In genomic region chr7:82016751-82017710, GRCm38 (mm10) we compare ENCODE assay signal across 8 mouse cellular contexts. TPM values are rescaled to one million over a fixed set of nuclear protein-coding genes. Genes with fewer than 3 reads are reported as not detected.
A peak's percentile ranks its signal among the peaks of the same experiment; 100 is the strongest.
DNase-seq lines count a peak whose midpoint lies in the region; ATAC-seq and TF ChIP-seq lines count a peak whose summit lies in the region.

No protein-coding gene starts in this region.

- no peak for TF ChIP-seq CTCF in lung, postnatal 0 days (IDR thresholded peaks at IDR 0.05)
- no peak for TF ChIP-seq CTCF in left cerebral cortex, adult 2 months (IDR thresholded peaks at IDR 0.05)

- no peaks in the 10 kb centered on the region for H3K9me3 ChIP-seq in lung, postnatal 0 days (ENCODE audit: low read length)
- no peaks in the 10 kb centered on the region for H3K9me3 ChIP-seq in hindbrain, embryonic 11.5 days (ENCODE audit: control insufficient read depth, low read length)
- H3K9me3 ChIP-seq in limb, embryonic 10.5 days (replicated peaks), result no peaks in the 10 kb centered on the region
- H3K9me3 ChIP-seq in stomach, embryonic 16.5 days (replicated peaks; ENCODE audit: control insufficient read depth, low read length), result no peaks in the 10 kb centered on the region

- intact Hi-C loops in left cerebral cortex, adult 2 months (cut with DNase I), result no loop called here

- peak overlapping the region; percentile 44 for H3K4me2 ChIP-seq in lung, postnatal 0 days (replicated peaks; ENCODE audit: low read depth, low read length)
- 0 out of 2 replicates have a peak overlapping the region, but pooled peaks have one; percentile 2 for H3K4me2 ChIP-seq in hindbrain, embryonic 11.5 days (replicated peaks; ENCODE audit: low read depth, low read length)
- peak overlapping the region; percentile 44 for H3K4me2 ChIP-seq in stomach, embryonic 16.5 days (ENCODE audit: low read depth, low read length)

- no peak overlapping the region for H3K27ac ChIP-seq in lung, postnatal 0 days (ENCODE audit: low read length)
- no peak overlapping the region for H3K27ac ChIP-seq in hindbrain, embryonic 11.5 days (ENCODE audit: low read depth, low read length)
- no peak overlapping the region for H3K27ac ChIP-seq in limb, embryonic 10.5 days
- peak overlapping the region; percentile 42; the same call in 1 of the 2 replicates for H3K27ac ChIP-seq in stomach, embryonic 16.5 days (ENCODE audit: low read length)
- H3K27ac ChIP-seq in left cerebral cortex, adult 2 months, result no peak overlapping the region

- no peak for ATAC-seq in lung, postnatal 0 days
- no peak for ATAC-seq in hindbrain, embryonic 11.5 days (ENCODE audit: low FRiP score)
- ATAC-seq in stomach, embryonic 16.5 days (ENCODE audit: insufficient read depth, low FRiP score), result peak; percentile 68; the same call in 1 of the 2 replicates

- no peak overlapping the region for H3K4me3 ChIP-seq in lung, postnatal 0 days (ENCODE audit: low read depth, low read length)
- H3K4me3 ChIP-seq in hindbrain, embryonic 11.5 days (ENCODE audit: low read depth, low read length), result no peak overlapping the region
- peak overlapping the region; percentile 39 for H3K4me3 ChIP-seq in limb, embryonic 10.5 days
- peak overlapping the region; percentile 28 for H3K4me3 ChIP-seq in stomach, embryonic 16.5 days (replicated peaks; ENCODE audit: low read length)
- H3K4me3 ChIP-seq in left cerebral cortex, adult 2 months, result no peak overlapping the region

- no peak overlapping the region for H3K9ac ChIP-seq in lung, postnatal 0 days (replicated peaks; ENCODE audit: low read depth)
- H3K9ac ChIP-seq in hindbrain, embryonic 11.5 days (ENCODE audit: low read depth, low read length), result no peak overlapping the region
- no peak overlapping the region; the same call in 1 of the 2 replicates for H3K9ac ChIP-seq in stomach, embryonic 16.5 days (ENCODE audit: low read length)

- no peak for TF ChIP-seq EP300 in lung, postnatal 0 days (IDR thresholded peaks at IDR 0.05)

- WGBS in lung, postnatal 0 days, result 5% methylated on average over 25 of the region's 25 CpGs
- 6% methylated on average over 25 of the region's 25 CpGs for WGBS in hindbrain, embryonic 11.5 days
- 6% methylated on average over 25 of the region's 25 CpGs for WGBS in limb, embryonic 10.5 days
- WGBS in stomach, embryonic 16.5 days, result 14% methylated on average over 25 of the region's 25 CpGs

- H3K4me1 ChIP-seq in lung, postnatal 0 days (ENCODE audit: insufficient read depth, low read depth, low read length), result no peaks in the 10 kb centered on the region
- no peaks in the 10 kb centered on the region for H3K4me1 ChIP-seq in hindbrain, embryonic 11.5 days (replicated peaks; ENCODE audit: control insufficient read depth, insufficient read depth, low read length)
- peaks cover 30% of the 10 kb centered on the region for H3K4me1 ChIP-seq in limb, embryonic 10.5 days
- peaks cover 12% of the 10 kb centered on the region; the same call in 1 of the 2 replicates for H3K4me1 ChIP-seq in stomach, embryonic 16.5 days (ENCODE audit: control insufficient read depth, insufficient read depth, low read length)

- DNase-seq in lung, postnatal 0 days (ENCODE audit: low spot score), result peak; percentile 31
- DNase-seq in lung, adult 18-20 months, result no peak
- no peak for DNase-seq in hindbrain, embryonic 11.5 days (ENCODE audit: low spot score)
- no peak for DNase-seq in limb, embryonic 10.5 days (ENCODE audit: low spot score)
- DNase-seq in left cerebral cortex, adult 2 months (ENCODE audit: extremely low spot score in 1 of 2, low spot score in 2 of 2), result no peak
- DNase-seq in thymus, postnatal 25 days, result no peak
- no peak for DNase-seq in gastrocnemius, adult 8-10 months (ENCODE audit: low spot score in 2 of 2)

- no peaks in the 10 kb centered on the region for H3K36me3 ChIP-seq in lung, postnatal 0 days (ENCODE audit: insufficient read depth, low read length)
- no peaks in the 10 kb centered on the region for H3K36me3 ChIP-seq in hindbrain, embryonic 11.5 days (ENCODE audit: control insufficient read depth, insufficient read depth, low read length)
- H3K36me3 ChIP-seq in limb, embryonic 10.5 days, result no peaks in the 10 kb centered on the region
- H3K36me3 ChIP-seq in stomach, embryonic 16.5 days (ENCODE audit: control insufficient read depth, insufficient read depth, low read length), result no peaks in the 10 kb centered on the region

- H3K27me3 ChIP-seq in lung, postnatal 0 days (replicated peaks; ENCODE audit: insufficient read depth, low read length), result 0 out of 2 replicates have a peak, but pooled peaks cover 6% of the 10 kb centered on the region
- no peaks in the 10 kb centered on the region; the same call in 1 of the 2 replicates for H3K27me3 ChIP-seq in hindbrain, embryonic 11.5 days (ENCODE audit: control insufficient read depth, insufficient read depth, low read length)
- peaks cover 43% of the 10 kb centered on the region for H3K27me3 ChIP-seq in limb, embryonic 10.5 days (ENCODE audit: low read depth, poor library complexity, severe bottlenecking)
- H3K27me3 ChIP-seq in stomach, embryonic 16.5 days (ENCODE audit: control insufficient read depth, insufficient read depth, low read length), result no peaks in the 10 kb centered on the region

RNA-seq across cellular contexts. Expression of gene Bnc1, which starts 24.9 kb away (rescaled TPM):
- 0.58 and 0.61 TPM in 2 replicates for polyA plus RNA-seq in lung, postnatal 0 days (2015; fragmentation: Nextera tagmentation; extraction: Ambion mirVana)
- polyA plus RNA-seq in hindbrain, embryonic 11.5 days (2014; fragmentation: Nextera tagmentation; extraction: Ambion mirVana), result 0.59 and 0.81 TPM in 2 replicates
- 3.0 and 4.0 TPM in 2 replicates for polyA plus RNA-seq in limb, embryonic 10.5 days (2016; fragmentation: Nextera tagmentation; extraction: Ambion mirVana)
- polyA plus RNA-seq in stomach, embryonic 16.5 days (2015; fragmentation: Nextera tagmentation; extraction: Ambion mirVana), result 2.8 and 3.2 TPM in 2 replicates
- total RNA-seq in left cerebral cortex, adult 2 months (2021), result not detected
- total RNA-seq in gastrocnemius, adult 8-10 months (2022), result not detected

Comparison
In these comparisons a context has a peak if more than half of its experiments do, and no peak if none do; other contexts are left out.
1. H3K4me3 ChIP-seq: peak in limb, embryonic 10.5 days (single experiment) and stomach, embryonic 16.5 days (single experiment); none in lung, postnatal 0 days (single experiment), hindbrain, embryonic 11.5 days (single experiment) and left cerebral cortex, adult 2 months (single experiment).
2. Peak in every context shown above with its lines, with median percentiles within 50 percentile points of each other: H3K4me2 ChIP-seq.